Mouse (Mus musculus): Measurements from ENCODE around the gene AW822073. TPM values are rescaled to one million over a fixed set of nuclear protein-coding genes. Genes with fewer than 3 reads are reported as not detected.

AW822073 gene
- polyA plus RNA-seq, 1 experiment from 2014 or later: not detected

- DNase-seq (ENCODE audit: low spot score): no peak
- Histone ChIP-seq H3K4me2 (ENCODE audit: low read depth, severe bottlenecking) (no peak overlapping the region), H3K9ac (ENCODE audit: low read length) (no peak overlapping the region), H3K27ac (replicated peaks; ENCODE audit: low read depth, low read length) (no peak overlapping the region), H3K4me3 (ENCODE audit: low read depth, low read length) (no peak overlapping the region), H3K27me3 (ENCODE audit: control insufficient read depth, insufficient read depth, low read length) (no peaks in the 10 kb centered on the region), H3K9me3 (ENCODE audit: control insufficient read depth, low read length) (peaks cover 6% of the 10 kb centered on the region; the same call in 1 of the 2 replicates), H3K4me1 (ENCODE audit: control insufficient read depth, insufficient read depth, low read length) (no peaks in the 10 kb centered on the region), H3K36me3 (ENCODE audit: control insufficient read depth, insufficient read depth, low read length) (no peaks in the 10 kb centered on the region)
- ATAC-seq (ENCODE audit: insufficient number of reproducible peaks, low FRiP score, low TSS enrichment, low read depth): no peak
Observed at GRCm38 (mm10) chr10:58214497-58214896, 10.2 kb downstream of the AW822073 start.

GRCm38 (mm10) chr10:58212230-58212629 lies 12.5 kb downstream of the AW822073 start:
- 73% methylated on average over 7 of the region's 7 CpGs for WGBS
- peaks cover 6% of the 10 kb centered on the region; the same call in 1 of the 2 replicates for H3K9me3 ChIP-seq (ENCODE audit: control insufficient read depth, low read length)
- H3K4me1 ChIP-seq (ENCODE audit: control insufficient read depth, insufficient read depth, low read length): no peaks in the 10 kb centered on the region
- H3K36me3 ChIP-seq (ENCODE audit: control insufficient read depth, insufficient read depth, low read length): no peaks in the 10 kb centered on the region
- H3K9ac ChIP-seq (ENCODE audit: low read length): no peak overlapping the region
- no peak overlapping the region for H3K4me3 ChIP-seq (ENCODE audit: low read depth, low read length)
- H3K27ac ChIP-seq (replicated peaks; ENCODE audit: low read depth, low read length): no peak overlapping the region
- ATAC-seq (ENCODE audit: insufficient number of reproducible peaks, low FRiP score, low TSS enrichment, low read depth): no peak
- no peak overlapping the region for H3K4me2 ChIP-seq (ENCODE audit: low read depth, severe bottlenecking)
- H3K27me3 ChIP-seq (ENCODE audit: control insufficient read depth, insufficient read depth, low read length): no peaks in the 10 kb centered on the region
- no peak for DNase-seq (ENCODE audit: low spot score)

GRCm38 (mm10) chr10:58211213-58211612 lies 13.5 kb downstream of the AW822073 start:
- no peak for ATAC-seq (ENCODE audit: insufficient number of reproducible peaks, low FRiP score, low TSS enrichment, low read depth)
- Histone ChIP-seq H3K9ac (ENCODE audit: low read length) (no peak overlapping the region), H3K4me3 (ENCODE audit: low read depth, low read length) (no peak overlapping the region), H3K4me1 (ENCODE audit: control insufficient read depth, insufficient read depth, low read length) (no peaks in the 10 kb centered on the region), H3K36me3 (ENCODE audit: control insufficient read depth, insufficient read depth, low read length) (no peaks in the 10 kb centered on the region), H3K27ac (replicated peaks; ENCODE audit: low read depth, low read length) (no peak overlapping the region), H3K4me2 (ENCODE audit: low read depth, severe bottlenecking) (no peak overlapping the region), H3K9me3 (ENCODE audit: control insufficient read depth, low read length) (peaks cover 9% of the 10 kb centered on the region; the same call in 1 of the 2 replicates), H3K27me3 (ENCODE audit: control insufficient read depth, insufficient read depth, low read length) (no peaks in the 10 kb centered on the region)
- no peak for DNase-seq (ENCODE audit: low spot score)
- 92% methylated on average over 2 of the region's 2 CpGs for WGBS

GRCm38 (mm10) chr10:58210514-58210913 lies 14.2 kb downstream of the AW822073 start:
- ATAC-seq (ENCODE audit: insufficient number of reproducible peaks, low FRiP score, low TSS enrichment, low read depth) (no peak), DNase-seq (ENCODE audit: low spot score) (no peak)
- Histone ChIP-seq H3K27ac (replicated peaks; ENCODE audit: low read depth, low read length) (no peak overlapping the region), H3K27me3 (ENCODE audit: control insufficient read depth, insufficient read depth, low read length) (no peaks in the 10 kb centered on the region), H3K9me3 (ENCODE audit: control insufficient read depth, low read length) (peaks cover 9% of the 10 kb centered on the region; the same call in 1 of the 2 replicates), H3K4me2 (ENCODE audit: low read depth, severe bottlenecking) (no peak overlapping the region), H3K36me3 (ENCODE audit: control insufficient read depth, insufficient read depth, low read length) (no peaks in the 10 kb centered on the region), H3K4me1 (ENCODE audit: control insufficient read depth, insufficient read depth, low read length) (no peaks in the 10 kb centered on the region), H3K4me3 (ENCODE audit: low read depth, low read length) (no peak overlapping the region), H3K9ac (ENCODE audit: low read length) (no peak overlapping the region)
- WGBS: 80% methylated on average over 1 of the region's 1 CpGs

- H3K9me3 ChIP-seq (ENCODE audit: control insufficient read depth, low read length): peaks cover 9% of the 10 kb centered on the region; the same call in 1 of the 2 replicates
- H3K4me3 ChIP-seq (ENCODE audit: low read depth, low read length): no peak overlapping the region
- H3K4me2 ChIP-seq (ENCODE audit: low read depth, severe bottlenecking): no peak overlapping the region
- DNase-seq (ENCODE audit: low spot score): no peak
- WGBS: 72% methylated on average over 2 of the region's 2 CpGs
- no peaks in the 10 kb centered on the region for H3K4me1 ChIP-seq (ENCODE audit: control insufficient read depth, insufficient read depth, low read length)
- H3K27me3 ChIP-seq (ENCODE audit: control insufficient read depth, insufficient read depth, low read length): no peaks in the 10 kb centered on the region
- H3K36me3 ChIP-seq (ENCODE audit: control insufficient read depth, insufficient read depth, low read length): no peaks in the 10 kb centered on the region
- no peak overlapping the region for H3K9ac ChIP-seq (ENCODE audit: low read length)
- H3K27ac ChIP-seq (replicated peaks; ENCODE audit: low read depth, low read length): no peak overlapping the region
- ATAC-seq (ENCODE audit: insufficient number of reproducible peaks, low FRiP score, low TSS enrichment, low read depth): no peak
Observed at GRCm38 (mm10) chr10:58209710-58210467, 14.8 kb downstream of the AW822073 start.

GRCm38 (mm10) chr10:58206639-58207404 lies 17.9 kb downstream of the AW822073 start:
- Histone ChIP-seq H3K4me2 (ENCODE audit: low read depth, severe bottlenecking) (no peak overlapping the region), H3K27me3 (ENCODE audit: control insufficient read depth, insufficient read depth, low read length) (no peaks in the 10 kb centered on the region), H3K27ac (replicated peaks; ENCODE audit: low read depth, low read length) (no peak overlapping the region), H3K9me3 (ENCODE audit: control insufficient read depth, low read length) (0 out of 2 replicates have a peak, but pooled peaks cover 3% of the 10 kb centered on the region), H3K4me3 (ENCODE audit: low read depth, low read length) (no peak overlapping the region), H3K9ac (ENCODE audit: low read length) (no peak overlapping the region), H3K36me3 (ENCODE audit: control insufficient read depth, insufficient read depth, low read length) (no peaks in the 10 kb centered on the region), H3K4me1 (ENCODE audit: control insufficient read depth, insufficient read depth, low read length) (no peaks in the 10 kb centered on the region)
- 86% methylated on average over 4 of the region's 4 CpGs for WGBS
- no peak for DNase-seq (ENCODE audit: low spot score)
- ATAC-seq (ENCODE audit: insufficient number of reproducible peaks, low FRiP score, low TSS enrichment, low read depth): no peak

- Histone ChIP-seq H3K9ac (ENCODE audit: low read length) (no peak overlapping the region), H3K36me3 (ENCODE audit: control insufficient read depth, insufficient read depth, low read length) (no peaks in the 10 kb centered on the region), H3K9me3 (ENCODE audit: control insufficient read depth, low read length) (0 out of 2 replicates have a peak, but pooled peaks cover 3% of the 10 kb centered on the region), H3K4me3 (ENCODE audit: low read depth, low read length) (no peak overlapping the region), H3K4me1 (ENCODE audit: control insufficient read depth, insufficient read depth, low read length) (no peaks in the 10 kb centered on the region), H3K27me3 (ENCODE audit: control insufficient read depth, insufficient read depth, low read length) (no peaks in the 10 kb centered on the region), H3K4me2 (ENCODE audit: low read depth, severe bottlenecking) (no peak overlapping the region), H3K27ac (replicated peaks; ENCODE audit: low read depth, low read length) (no peak overlapping the region)
- no peak for DNase-seq (ENCODE audit: low spot score)
- 40% methylated on average over 1 of the region's 1 CpGs for WGBS
- no peak for ATAC-seq (ENCODE audit: insufficient number of reproducible peaks, low FRiP score, low TSS enrichment, low read depth)
Observed at GRCm38 (mm10) chr10:58205986-58206385, 18.7 kb downstream of the AW822073 start.

All from limb, embryonic 11.5 days (tissue).